Mouse (Mus musculus): ENCODE data around the gene Dennd5a. TPM values are rescaled to one million over a fixed set of nuclear protein-coding genes. Genes with fewer than 3 reads are reported as not detected.

Dennd5a gene
- polyA plus RNA-seq, 1 experiment from 2014 or later = 50.3 TPM

DNA sequence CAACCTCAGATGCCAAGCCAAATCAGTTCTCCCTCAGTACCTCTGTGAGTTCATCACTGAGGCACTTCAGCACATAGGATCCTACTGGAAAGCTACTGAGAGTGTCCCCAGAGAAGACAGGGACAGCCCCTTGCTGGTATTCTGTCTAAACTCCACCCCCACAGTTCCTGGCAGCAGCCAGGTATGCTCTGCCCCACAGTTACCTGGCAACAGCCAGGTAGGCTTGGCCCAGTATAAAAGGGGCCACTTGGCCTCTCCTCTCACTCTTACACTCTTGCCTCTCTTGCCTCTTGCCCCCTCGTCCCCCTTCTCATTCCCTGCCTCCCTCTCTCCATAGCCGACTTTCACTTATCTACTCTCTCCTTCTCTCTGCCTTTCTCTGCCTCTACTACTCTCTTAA lies 35.3 kb downstream of the Dennd5a start:
- no peak for ATAC-seq (ENCODE audit: insufficient number of reproducible peaks, low FRiP score)
- Histone ChIP-seq H3K27ac (ENCODE audit: poor library complexity, severe bottlenecking) (no peak overlapping the region), H3K4me2 (no peak overlapping the region), H3K36me3 (peaks cover 65% of the 10 kb centered on the region), H3K4me3 (no peak overlapping the region), H3K27me3 (replicated peaks) (no peaks in the 10 kb centered on the region), H3K9me3 (replicated peaks) (no peaks in the 10 kb centered on the region), H3K9ac (no peak overlapping the region), H3K4me1 (replicated peaks) (peaks cover 18% of the 10 kb centered on the region)
- WGBS = 79% methylated on average over 2 of the region's 2 CpGs

DNA sequence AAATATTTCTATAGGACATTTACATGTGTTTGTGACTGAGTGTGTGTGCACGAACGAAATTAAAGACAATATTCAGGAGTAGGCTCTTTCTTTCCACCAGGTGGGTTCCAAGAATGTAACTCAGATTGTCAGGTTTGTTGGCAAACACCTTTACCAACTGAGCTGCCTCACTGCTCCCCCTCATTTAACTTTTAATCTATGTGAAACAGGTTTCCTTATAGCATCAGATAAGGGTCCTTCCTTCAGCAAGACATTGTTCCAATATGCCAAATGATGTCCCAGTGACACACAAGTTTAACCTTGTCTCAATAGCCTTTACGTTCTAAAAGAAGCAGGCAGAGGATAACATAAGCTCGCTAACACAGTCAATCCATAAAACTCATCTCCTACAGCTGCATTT lies 37.4 kb downstream of the Dennd5a start:
- Histone ChIP-seq H3K27ac (ENCODE audit: poor library complexity, severe bottlenecking) (no peak overlapping the region), H3K27me3 (replicated peaks) (no peaks in the 10 kb centered on the region), H3K9ac (no peak overlapping the region), H3K9me3 (replicated peaks) (no peaks in the 10 kb centered on the region), H3K4me1 (replicated peaks) (peaks cover 18% of the 10 kb centered on the region), H3K36me3 (peaks cover 71% of the 10 kb centered on the region), H3K4me2 (no peak overlapping the region), H3K4me3 (no peak overlapping the region)
- 89% methylated on average over 4 of the region's 4 CpGs for WGBS
- ATAC-seq (ENCODE audit: insufficient number of reproducible peaks, low FRiP score) = no peak

DNA sequence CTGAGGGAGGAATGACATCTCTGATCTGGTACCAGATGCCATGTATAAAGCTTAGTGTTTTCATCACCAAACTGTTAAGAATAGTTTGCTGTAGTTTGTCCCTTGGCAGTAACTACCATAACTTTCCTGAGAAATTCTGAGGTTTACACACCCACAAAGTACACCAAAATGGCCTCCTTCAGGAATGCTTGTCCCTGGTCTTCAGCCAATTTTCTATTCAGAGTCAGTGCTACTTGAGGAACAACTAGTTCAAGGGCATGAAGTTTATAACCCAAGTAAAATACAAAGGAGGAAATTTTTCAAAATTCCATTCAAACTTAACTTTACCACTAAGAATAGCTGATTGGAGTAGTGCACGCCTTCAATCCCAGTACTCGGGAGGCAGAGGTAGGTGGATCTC lies 54.1 kb downstream of the Dennd5a start:
- H3K4me3 ChIP-seq = no peak overlapping the region
- H3K9me3 ChIP-seq (replicated peaks) = 0 out of 2 replicates have a peak, but pooled peaks cover 3% of the 10 kb centered on the region
- no peaks in the 10 kb centered on the region for H3K27me3 ChIP-seq (replicated peaks)
- no peaks in the 10 kb centered on the region for H3K4me1 ChIP-seq (replicated peaks)
- no peak overlapping the region for H3K9ac ChIP-seq
- ATAC-seq (ENCODE audit: insufficient number of reproducible peaks, low FRiP score) = no peak
- peaks cover 93% of the 10 kb centered on the region for H3K36me3 ChIP-seq
- H3K4me2 ChIP-seq = no peak overlapping the region
- WGBS = 88% methylated on average over 2 of the region's 2 CpGs
- H3K27ac ChIP-seq (ENCODE audit: poor library complexity, severe bottlenecking) = no peak overlapping the region

DNA sequence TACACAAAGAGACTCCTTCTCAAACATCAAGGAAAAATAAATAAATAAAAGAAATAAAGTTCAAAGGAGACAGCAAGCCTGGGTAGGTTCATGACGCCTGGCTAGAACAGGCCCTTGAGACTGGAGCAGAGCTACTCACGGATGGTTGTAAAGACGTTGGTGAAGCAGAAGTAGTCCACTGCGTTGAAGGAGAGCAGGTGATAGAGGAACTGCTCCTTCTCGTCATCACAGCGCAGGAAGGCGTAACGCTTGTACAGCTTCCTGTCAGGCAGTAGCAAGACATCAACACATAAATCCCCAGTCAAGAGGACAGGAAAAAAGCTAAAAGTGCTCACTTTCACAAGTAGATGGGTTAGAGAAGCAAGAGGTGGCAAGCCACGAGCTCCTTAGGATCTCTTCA lies 59.3 kb downstream of the Dennd5a start:
- no peaks in the 10 kb centered on the region for H3K27me3 ChIP-seq (replicated peaks)
- no peak overlapping the region for H3K4me3 ChIP-seq
- H3K27ac ChIP-seq (ENCODE audit: poor library complexity, severe bottlenecking) = no peak overlapping the region
- no peak for ATAC-seq (ENCODE audit: insufficient number of reproducible peaks, low FRiP score)
- 90% methylated on average over 9 of the region's 9 CpGs for WGBS
- no peak overlapping the region for H3K4me2 ChIP-seq
- H3K36me3 ChIP-seq = peaks cover 99% of the 10 kb centered on the region
- H3K4me1 ChIP-seq (replicated peaks) = 0 out of 2 replicates have a peak, but pooled peaks cover 4% of the 10 kb centered on the region
- H3K9ac ChIP-seq = no peak overlapping the region
- H3K9me3 ChIP-seq (replicated peaks) = no peaks in the 10 kb centered on the region

DNA sequence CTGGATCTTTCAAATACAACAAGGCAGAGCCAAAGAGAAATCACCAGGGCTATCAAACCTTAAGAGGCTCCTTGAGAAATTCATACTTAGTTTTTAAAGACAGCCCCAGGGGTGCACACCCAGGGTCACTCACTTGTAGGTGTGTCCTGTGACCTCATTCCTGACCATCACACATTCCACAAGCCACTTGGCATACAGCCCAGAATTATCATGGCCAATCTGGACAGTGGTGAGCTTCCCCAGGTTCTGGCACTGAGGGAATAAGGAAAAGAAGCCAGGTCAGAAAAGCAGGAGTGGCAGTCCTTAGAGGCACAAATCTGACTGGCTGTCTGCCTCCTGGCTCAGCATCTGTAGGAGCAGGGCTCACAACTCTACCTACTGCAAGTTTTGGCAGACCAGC lies 61.4 kb downstream of the Dennd5a start:
- H3K9ac ChIP-seq = no peak overlapping the region
- H3K9me3 ChIP-seq (replicated peaks) = no peaks in the 10 kb centered on the region
- peak; percentile 51; the same call in 1 of the 2 replicates for ATAC-seq (ENCODE audit: insufficient number of reproducible peaks, low FRiP score)
- H3K36me3 ChIP-seq = peaks cover 99% of the 10 kb centered on the region
- 0 out of 2 replicates have a peak, but pooled peaks cover 4% of the 10 kb centered on the region for H3K4me1 ChIP-seq (replicated peaks)
- no peak overlapping the region for H3K4me2 ChIP-seq
- no peaks in the 10 kb centered on the region for H3K27me3 ChIP-seq (replicated peaks)
- no peak overlapping the region for H3K4me3 ChIP-seq
- H3K27ac ChIP-seq (ENCODE audit: poor library complexity, severe bottlenecking) = no peak overlapping the region

DNA sequence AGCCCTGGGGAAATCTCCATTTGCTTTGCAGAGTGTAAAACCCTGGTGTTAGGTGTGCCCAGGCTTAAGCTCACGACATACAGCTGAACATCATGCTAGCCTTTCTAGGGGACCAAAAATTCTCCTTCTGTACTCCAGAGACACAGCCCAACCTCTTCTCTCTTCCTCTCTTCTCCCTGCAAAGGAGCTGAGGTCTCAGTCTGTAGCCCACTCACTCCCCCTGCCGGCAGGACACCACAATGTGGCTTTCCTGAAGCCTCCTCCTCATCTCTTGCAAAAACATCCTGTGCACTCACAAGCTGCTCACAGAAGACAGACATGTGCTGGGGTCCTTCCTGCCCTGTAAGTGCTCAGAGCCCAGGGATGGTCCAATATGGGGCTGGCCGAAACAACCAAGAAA lies 67.7 kb downstream of the Dennd5a start:
- peaks cover 90% of the 10 kb centered on the region for H3K36me3 ChIP-seq
- no peak overlapping the region for H3K27ac ChIP-seq (ENCODE audit: poor library complexity, severe bottlenecking)
- no peaks in the 10 kb centered on the region for H3K9me3 ChIP-seq (replicated peaks)
- H3K4me1 ChIP-seq (replicated peaks) = no peaks in the 10 kb centered on the region
- ATAC-seq (ENCODE audit: insufficient number of reproducible peaks, low FRiP score) = peak; percentile 51; the same call in 1 of the 2 replicates
- 40% methylated on average over 3 of the region's 3 CpGs for WGBS
- no peak overlapping the region for H3K9ac ChIP-seq
- no peak overlapping the region for H3K4me2 ChIP-seq
- H3K4me3 ChIP-seq = no peak overlapping the region
- H3K27me3 ChIP-seq (replicated peaks) = no peaks in the 10 kb centered on the region

DNA sequence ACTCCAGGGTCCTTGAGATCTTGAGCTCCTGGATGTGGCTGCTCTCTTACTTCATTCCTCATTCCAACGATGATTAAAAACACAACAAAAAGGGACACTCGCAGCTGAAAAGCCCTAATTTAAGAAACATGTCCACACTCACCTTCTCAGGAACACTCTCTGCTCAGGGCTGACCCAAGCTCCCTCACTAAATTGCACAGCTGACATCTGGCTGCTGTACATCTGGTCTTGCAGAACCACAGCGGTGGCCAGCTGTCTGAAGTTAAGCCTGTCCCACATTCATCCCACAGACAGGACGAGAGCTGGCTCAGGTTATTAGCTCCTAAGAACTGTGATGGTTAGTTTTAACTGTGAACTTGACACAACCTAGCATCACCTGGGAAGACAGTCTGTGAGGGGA lies 68.5 kb downstream of the Dennd5a start:
- H3K27ac ChIP-seq (ENCODE audit: poor library complexity, severe bottlenecking) = no peak overlapping the region
- peaks cover 89% of the 10 kb centered on the region for H3K36me3 ChIP-seq
- 88% methylated on average over 4 of the region's 4 CpGs for WGBS

DNA sequence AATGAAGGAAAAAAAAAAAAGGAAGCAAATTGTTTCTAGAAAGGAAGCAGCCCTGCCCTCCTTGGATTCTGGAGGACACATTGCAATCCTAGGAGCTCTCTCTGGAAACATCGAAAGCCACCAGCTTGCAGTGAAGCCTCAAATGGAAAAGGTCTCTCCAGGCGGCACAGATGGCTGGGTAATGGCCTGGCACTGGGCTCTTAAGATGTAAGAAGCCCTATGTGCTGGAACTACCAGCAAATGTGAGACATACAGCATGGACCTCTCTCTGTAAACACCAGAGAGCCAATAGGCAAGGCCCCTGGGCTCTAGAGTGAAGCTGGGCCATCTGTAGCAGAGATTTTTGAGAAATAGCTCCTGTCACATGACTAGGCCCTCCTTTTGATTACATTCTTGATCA lies 70.0 kb downstream of the Dennd5a start:
- H3K9me3 ChIP-seq (replicated peaks) = peaks cover 3% of the 10 kb centered on the region; the same call in 1 of the 2 replicates
- H3K36me3 ChIP-seq = peaks cover 76% of the 10 kb centered on the region
- no peak overlapping the region for H3K4me3 ChIP-seq
- WGBS = 89% methylated on average over 2 of the region's 2 CpGs
- H3K4me1 ChIP-seq (replicated peaks) = no peaks in the 10 kb centered on the region
- H3K9ac ChIP-seq = no peak overlapping the region
- no peak overlapping the region for H3K27ac ChIP-seq (ENCODE audit: poor library complexity, severe bottlenecking)
- no peaks in the 10 kb centered on the region for H3K27me3 ChIP-seq (replicated peaks)
- ATAC-seq (ENCODE audit: insufficient number of reproducible peaks, low FRiP score) = no peak
- H3K4me2 ChIP-seq = no peak overlapping the region

More for the DNA sequence above, 68.5 kb downstream of the Dennd5a start:
- Histone ChIP-seq H3K9ac (no peak overlapping the region), H3K27me3 (replicated peaks) (no peaks in the 10 kb centered on the region), H3K4me1 (replicated peaks) (no peaks in the 10 kb centered on the region), H3K4me2 (no peak overlapping the region), H3K4me3 (no peak overlapping the region), H3K9me3 (replicated peaks) (peaks cover 1% of the 10 kb centered on the region; the same call in 1 of the 2 replicates)
- no peak for ATAC-seq (ENCODE audit: insufficient number of reproducible peaks, low FRiP score)

DNA sequence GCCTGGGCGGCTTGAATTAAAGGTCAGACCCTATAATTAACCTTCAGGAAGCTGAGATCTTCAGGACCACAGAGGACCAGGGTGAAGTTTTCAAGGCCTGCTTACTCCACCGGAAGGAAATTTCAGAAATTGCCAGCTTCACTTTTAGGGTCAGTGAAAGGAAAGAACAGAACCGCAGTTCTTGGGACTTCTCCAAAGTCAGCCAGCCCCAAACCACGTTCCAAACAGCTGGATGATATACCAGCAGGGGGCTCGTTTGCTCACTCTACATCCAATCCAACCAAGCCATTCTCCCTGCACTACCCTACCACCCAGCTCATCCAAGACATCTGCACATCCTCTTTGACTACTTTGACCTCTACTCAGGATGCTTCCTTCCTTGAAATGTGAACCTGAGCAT lies 71.0 kb downstream of the Dennd5a start:
- Histone ChIP-seq H3K4me1 (replicated peaks) (no peaks in the 10 kb centered on the region), H3K4me2 (no peak overlapping the region), H3K9ac (no peak overlapping the region), H3K27ac (ENCODE audit: poor library complexity, severe bottlenecking) (no peak overlapping the region), H3K9me3 (replicated peaks) (peaks cover 3% of the 10 kb centered on the region; the same call in 1 of the 2 replicates), H3K36me3 (peaks cover 67% of the 10 kb centered on the region), H3K27me3 (replicated peaks) (no peaks in the 10 kb centered on the region), H3K4me3 (no peak overlapping the region)
- ATAC-seq (ENCODE audit: insufficient number of reproducible peaks, low FRiP score) = no peak
- 76% methylated on average over 5 of the region's 5 CpGs for WGBS

DNA sequence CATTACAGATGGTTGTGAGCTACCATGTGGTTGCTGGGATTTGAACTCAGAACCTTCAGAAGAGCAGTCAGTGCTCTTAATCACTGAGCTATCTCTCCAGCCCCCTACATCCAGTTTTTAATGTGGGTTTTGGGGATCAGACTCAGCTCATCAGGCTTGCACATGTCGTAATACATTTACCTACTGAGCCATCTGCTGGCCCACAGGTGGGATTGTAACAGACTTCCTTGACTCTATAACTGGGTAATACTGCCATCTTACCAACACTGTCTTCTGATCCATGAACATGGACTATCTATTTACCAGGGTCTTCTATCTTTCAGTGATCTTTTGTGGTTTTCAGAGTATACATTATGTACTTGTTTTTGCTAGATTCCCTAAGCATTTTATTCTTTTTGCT lies 74.0 kb downstream of the Dennd5a start:
- Histone ChIP-seq H3K4me2 (no peak overlapping the region), H3K9me3 (replicated peaks) (peaks cover 6% of the 10 kb centered on the region; the same call in 1 of the 2 replicates), H3K27me3 (replicated peaks) (no peaks in the 10 kb centered on the region), H3K9ac (no peak overlapping the region), H3K4me1 (replicated peaks) (no peaks in the 10 kb centered on the region), H3K36me3 (peaks cover 44% of the 10 kb centered on the region), H3K4me3 (no peak overlapping the region), H3K27ac (ENCODE audit: poor library complexity, severe bottlenecking) (no peak overlapping the region)
- 83% methylated on average over 1 of the region's 1 CpGs for WGBS
- ATAC-seq (ENCODE audit: insufficient number of reproducible peaks, low FRiP score) = no peak

DNA sequence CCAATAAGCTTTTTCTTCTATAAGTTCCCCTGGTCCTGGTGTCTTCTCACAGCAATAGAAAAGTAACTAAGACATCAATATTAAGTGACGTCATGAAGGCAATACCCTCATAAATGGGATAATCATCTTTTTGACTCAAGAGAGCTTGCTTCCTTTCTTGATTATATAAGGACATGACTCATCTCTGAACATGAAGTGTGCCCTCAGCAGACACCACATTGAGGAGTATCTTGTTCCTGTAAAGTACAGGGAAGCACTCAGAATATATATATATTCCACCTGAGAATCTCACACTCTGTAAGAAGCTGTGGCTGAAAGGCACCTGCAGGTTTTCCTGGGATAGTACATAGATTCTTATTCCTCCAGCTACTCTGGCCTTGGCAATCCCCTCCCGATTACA lies 77.7 kb downstream of the Dennd5a start:
- Histone ChIP-seq H3K9ac (no peak overlapping the region), H3K27me3 (replicated peaks) (no peaks in the 10 kb centered on the region), H3K36me3 (peaks cover 10% of the 10 kb centered on the region), H3K9me3 (replicated peaks) (peaks cover 6% of the 10 kb centered on the region; the same call in 1 of the 2 replicates), H3K4me1 (replicated peaks) (peaks cover 10% of the 10 kb centered on the region), H3K4me2 (no peak overlapping the region), H3K4me3 (no peak overlapping the region), H3K27ac (ENCODE audit: poor library complexity, severe bottlenecking) (no peak overlapping the region)
- ATAC-seq (ENCODE audit: insufficient number of reproducible peaks, low FRiP score) = no peak
- WGBS = 92% methylated on average over 2 of the region's 2 CpGs

DNA sequence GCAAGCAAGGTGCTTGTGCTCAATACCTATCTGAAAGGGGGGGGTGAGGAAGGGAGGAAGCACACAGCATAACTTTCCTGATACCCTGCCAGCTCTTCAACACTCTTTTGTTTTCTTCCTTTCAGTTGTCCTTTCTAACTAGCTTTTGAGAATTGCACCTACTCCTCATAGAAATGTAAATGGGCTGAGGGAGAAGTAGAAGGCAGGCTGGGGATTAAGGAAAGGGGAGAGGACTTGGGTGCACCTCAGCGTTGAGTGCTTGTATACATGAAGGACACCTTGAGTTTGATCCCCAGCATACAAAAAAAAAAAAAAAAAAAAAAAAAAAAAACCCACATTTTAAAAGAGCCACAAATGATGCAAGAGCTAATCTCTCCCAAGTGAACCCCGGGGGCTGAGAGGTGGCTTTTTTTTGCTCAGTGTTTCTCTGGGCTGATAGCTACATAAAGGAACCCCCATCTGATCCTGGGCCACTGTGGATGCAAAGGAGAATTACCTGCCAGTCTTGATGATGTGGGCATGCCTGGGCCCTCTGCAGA lies 78.6 kb downstream of the Dennd5a start:
- Histone ChIP-seq H3K4me1 (replicated peaks) (peaks cover 10% of the 10 kb centered on the region), H3K9me3 (replicated peaks) (peaks cover 3% of the 10 kb centered on the region; the same call in 1 of the 2 replicates), H3K27ac (ENCODE audit: poor library complexity, severe bottlenecking) (no peak overlapping the region), H3K27me3 (replicated peaks) (no peaks in the 10 kb centered on the region), H3K36me3 (peaks cover under 1% of the 10 kb centered on the region), H3K9ac (no peak overlapping the region), H3K4me2 (no peak overlapping the region), H3K4me3 (no peak overlapping the region)
- no peak for ATAC-seq (ENCODE audit: insufficient number of reproducible peaks, low FRiP score)
- WGBS = 42% methylated on average over 2 of the region's 2 CpGs
